Mouse (Mus musculus) limb, embryonic 14.5 days (tissue): Measurements from ENCODE around the gene Utp15. TPM values are rescaled to one million over a fixed set of nuclear protein-coding genes. Genes with fewer than 3 reads are reported as not detected.

Source experiments
- ATAC-seq: fragments of 200-750 bp; cut with Nextera tagmentation; 2 replicates; pipeline ENCODE4 v1.8.0; 2017; ENCODE audit warnings: low read depth, moderate number of reproducible peaks, moderate TSS enrichment; ENCODE audit not compliant: low FRiP score
- DNase-seq: peaks from one replicate; pipeline ENCODE4 v3.0.0-alpha.2; 2015; ENCODE audit warnings: low spot score
- H3K27ac ChIP-seq: fragments of 300-500 bp; sonication (generic); replicated peaks from 2 replicates; pipeline ENCODE4 v1.5.1; 2014; ENCODE audit warnings: low read depth, mild to moderate bottlenecking, low read length, moderate library complexity, mixed read lengths
- H3K27me3 ChIP-seq: fragments of 300-500 bp; sonication (generic); 2 replicates; pipeline ENCODE4 v1.6.1; 2014; ENCODE audit warnings: low read length, mixed read lengths; ENCODE audit not compliant: control insufficient read depth, insufficient read depth
- H3K36me3 ChIP-seq: fragments of 300-500 bp; sonication (generic); 2 replicates; pipeline ENCODE4 v1.6.1; 2014; ENCODE audit warnings: mild to moderate bottlenecking, low read length, moderate library complexity, mixed read lengths; ENCODE audit not compliant: control insufficient read depth, insufficient read depth
- H3K4me1 ChIP-seq: fragments of 300-500 bp; sonication (generic); 2 replicates; pipeline ENCODE4 v1.6.1; 2014; ENCODE audit warnings: antibody characterized with exemption, low read length, mixed read lengths; ENCODE audit not compliant: control insufficient read depth, insufficient read depth
- H3K4me2 ChIP-seq: fragments of 300-500 bp; sonication (generic); replicated peaks from 2 replicates; pipeline ENCODE4 v1.6.1; 2014; ENCODE audit warnings: low read depth, mild to moderate bottlenecking, low read length, moderate library complexity; ENCODE audit not compliant: severe bottlenecking
- H3K4me3 ChIP-seq: fragments of 300-500 bp; sonication (generic); replicated peaks from 2 replicates; pipeline ENCODE4 v1.5.1; 2014; ENCODE audit warnings: low read length
- H3K9ac ChIP-seq: fragments of 300-500 bp; sonication (generic); 2 replicates; pipeline ENCODE4 v1.6.1; 2014; ENCODE audit warnings: mild to moderate bottlenecking, low read depth, low read length, moderate library complexity; ENCODE audit not compliant: severe bottlenecking
- H3K9me3 ChIP-seq: fragments of 300-500 bp; sonication (generic); 2 replicates; pipeline ENCODE4 v1.6.1; 2016; ENCODE audit warnings: low read length; ENCODE audit not compliant: control insufficient read depth
- POLR2A ChIP-seq: fragments of 200-500 bp; IDR thresholded peaks from 2 replicates; pipeline ENCODE4 v1.8.0; 2012; ENCODE audit warnings: inconsistent platforms, mild to moderate bottlenecking, moderate library complexity, borderline replicate concordance; ENCODE audit not compliant: insufficient read depth, insufficient read length; ENCODE audit errors: extremely low read depth
- WGBS: fragments of 180-500 bp; shearing (Covaris S2); extraction: QIAGEN DNeasy Blood & Tissue Kit; methylation state at CpG from one replicate; pipeline ENCODE4 v1.1.7; 2014; 5-methylcytosine and 5-hydroxymethylcytosine counted together
- polyA plus RNA-seq, 2 experiments: library from polyadenylated mRNA; depleted of rRNA in 1 of 2; stranded (reverse) in 1 of 2; unstranded in 1 of 2; fragments of >200 nt; fragmentation: Nextera tagmentation in 1 of 2; extraction: Ambion mirVana in 1 of 2; gene quantifications; 2 replicates each; pipeline versions ENCODE4 v1.2.1 to v1.2.3; 2012 to 2014

The Utp15 gene
- polyA plus RNA-seq, 2 experiments, result 19.2 to 25.3 TPM

DNA sequence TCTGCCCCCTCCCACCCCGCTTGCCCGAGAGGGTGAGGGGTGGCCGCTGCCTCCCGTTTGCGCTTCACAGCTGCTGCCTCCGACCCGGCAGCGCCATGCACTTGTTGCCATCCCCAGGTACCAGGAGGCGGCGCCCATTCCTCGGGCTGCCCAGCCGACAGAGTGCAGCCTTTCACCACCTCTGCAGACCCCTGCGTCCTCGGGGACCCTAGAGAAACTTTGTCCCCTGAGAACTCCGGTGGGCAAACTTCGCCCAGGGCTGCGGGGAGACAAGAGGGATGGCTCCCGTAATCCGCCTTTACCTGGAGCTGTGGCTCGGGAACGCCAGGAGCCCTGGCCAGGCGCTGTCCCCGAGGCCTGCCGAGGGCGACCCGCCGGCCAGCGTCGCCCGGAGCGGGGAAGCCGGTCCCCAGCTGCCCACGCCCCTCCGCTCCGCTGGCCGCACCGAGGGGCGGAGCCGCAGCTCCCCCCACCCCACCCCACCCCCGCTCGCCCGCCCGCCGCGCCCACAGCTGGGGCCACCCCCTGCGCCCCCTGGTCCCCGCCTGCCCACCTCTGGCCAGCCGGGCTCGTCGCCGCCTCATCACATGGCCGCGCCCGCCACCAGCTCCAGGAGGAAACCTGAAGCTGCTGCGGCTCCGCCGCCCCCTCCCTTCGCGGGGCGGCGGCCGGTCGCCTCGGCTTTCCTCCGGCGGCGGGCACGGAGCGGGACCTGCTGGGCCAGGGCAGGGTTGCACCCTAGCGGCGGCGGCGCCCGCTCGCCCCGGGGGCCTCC lies 56.9 kb downstream of the Utp15 start, which contains the start of gene Arhgef28:
Gene Arhgef28 (minus strand): TSS at position 669 of the 775 bp plus-strand sequence.
- TF ChIP-seq POLR2A, result no peak
- Histone ChIP-seq H3K4me1 (peaks cover 2% of the 10 kb centered on the region; the same call in 1 of the 2 replicates), H3K9me3 (no peaks in the 10 kb centered on the region), H3K27ac (no peak within 1 kb of the TSS), H3K4me2 (peak within 1 kb of the TSS; percentile 100), H3K9ac (peak within 1 kb of the TSS; percentile 64), H3K4me3 (peak within 1 kb of the TSS; percentile 63), H3K27me3 (no peaks in the 10 kb centered on the region), H3K36me3 (no peaks in the 10 kb centered on the region)
- ATAC-seq (peak; percentile 80), DNase-seq (peak; percentile 51)
- under 1% methylated on average over 21 of the region's 76 CpGs for WGBS

DNA sequence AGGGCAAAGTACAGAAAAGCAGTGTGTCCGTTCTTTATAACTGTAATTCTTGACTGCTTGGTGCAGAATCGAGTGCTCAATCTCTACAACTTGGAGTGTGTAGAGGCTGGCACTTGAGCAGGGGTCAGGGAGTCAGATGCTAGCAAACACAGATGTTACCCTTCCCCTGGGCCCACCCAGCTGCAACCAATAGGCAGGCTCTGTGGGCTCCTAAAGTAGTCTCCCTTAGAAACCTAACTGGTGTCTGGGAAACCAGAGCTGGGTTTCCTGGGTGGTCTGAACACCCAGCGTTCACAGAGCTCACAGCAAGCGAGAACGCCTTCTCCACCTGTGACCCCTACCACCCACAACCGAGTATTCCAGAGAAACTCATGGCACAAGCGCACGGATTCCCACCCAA lies 57.7 kb downstream of the Utp15 start:
- Histone ChIP-seq H3K27me3 (no peaks in the 10 kb centered on the region), H3K9ac (no peak overlapping the region), H3K4me3 (peak overlapping the region; percentile 63; the same call in 1 of the 2 replicates), H3K4me2 (peak overlapping the region; percentile 100; the same call in 1 of the 2 replicates), H3K27ac (no peak overlapping the region), H3K4me1 (peaks cover 2% of the 10 kb centered on the region; the same call in 1 of the 2 replicates), H3K9me3 (no peaks in the 10 kb centered on the region), H3K36me3 (no peaks in the 10 kb centered on the region)
- DNase-seq (no peak), ATAC-seq (no peak)
- TF ChIP-seq POLR2A, result no peak
- 19% methylated on average over 8 of the region's 8 CpGs for WGBS

DNA sequence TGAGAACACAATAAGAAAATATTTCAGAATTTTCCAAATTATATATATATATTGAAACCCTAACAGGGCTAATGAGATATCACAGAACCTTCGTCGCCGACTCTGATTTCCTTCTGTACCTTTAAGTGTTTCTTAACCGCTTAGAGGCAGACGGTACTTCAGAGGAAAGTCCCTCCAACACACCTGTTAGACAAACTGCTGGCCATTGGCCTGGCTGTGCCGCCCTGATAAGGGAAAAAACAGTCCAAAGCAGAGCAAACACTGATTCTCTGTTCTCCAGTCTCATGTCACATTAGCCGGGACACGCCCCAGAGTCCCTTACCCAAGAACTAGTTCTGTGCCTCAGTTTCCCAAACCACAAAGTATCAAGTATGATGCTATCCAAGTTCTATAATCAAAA lies 58.5 kb downstream of the Utp15 start:
- Histone ChIP-seq H3K4me1 (peaks cover 2% of the 10 kb centered on the region; the same call in 1 of the 2 replicates), H3K27me3 (no peaks in the 10 kb centered on the region), H3K36me3 (no peaks in the 10 kb centered on the region), H3K27ac (no peak overlapping the region), H3K4me2 (no peak overlapping the region), H3K9ac (no peak overlapping the region), H3K4me3 (no peak overlapping the region), H3K9me3 (no peaks in the 10 kb centered on the region)
- ATAC-seq (no peak), DNase-seq (no peak)
- 88% methylated on average over 8 of the region's 8 CpGs for WGBS
- no peak for TF ChIP-seq POLR2A

DNA sequence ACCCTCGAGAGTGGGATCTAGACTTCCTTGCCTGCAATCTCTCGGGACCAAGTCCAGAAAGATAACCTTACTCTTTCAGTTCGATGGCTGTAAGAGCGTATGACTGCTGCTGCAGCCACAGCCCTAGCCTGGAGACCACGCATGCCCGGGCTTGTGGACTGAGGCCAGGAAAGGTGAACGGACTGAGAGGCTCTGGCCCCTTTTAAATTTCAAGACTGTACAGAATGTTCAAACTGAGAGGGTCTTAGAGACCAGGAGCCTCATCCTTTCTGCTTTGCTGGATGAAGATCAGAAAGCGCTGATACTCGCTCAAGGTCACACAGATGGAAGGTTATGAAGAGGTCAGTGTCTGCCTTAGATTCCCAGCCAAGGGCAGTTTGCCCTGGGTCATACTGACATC lies 61.4 kb downstream of the Utp15 start:
- Histone ChIP-seq H3K36me3 (no peaks in the 10 kb centered on the region), H3K9ac (no peak overlapping the region), H3K4me1 (peaks cover under 1% of the 10 kb centered on the region; the same call in 1 of the 2 replicates), H3K27me3 (no peaks in the 10 kb centered on the region), H3K27ac (no peak overlapping the region), H3K4me3 (no peak overlapping the region), H3K9me3 (no peaks in the 10 kb centered on the region), H3K4me2 (no peak overlapping the region)
- TF ChIP-seq POLR2A, result no peak
- 60% methylated on average over 9 of the region's 9 CpGs for WGBS
- no peak for ATAC-seq
- no peak for DNase-seq

Other genes starting within 250 kb of the Utp15 start
- 8.1 and 10.7 TPM in 2 replicates for gene Arhgef28, start 56.6 kb downstream of the Utp15 start, polyA plus RNA-seq (2012; rRNA removed)
- gene Arhgef28, start 56.6 kb downstream of the Utp15 start, polyA plus RNA-seq (2014; fragmentation: Nextera tagmentation; extraction: Ambion mirVana), result 12.9 and 15.4 TPM in 2 replicates
- gene Ankra2, start within 50 bp of the Utp15 start, polyA plus RNA-seq (2012; rRNA removed), result 32.3 and 39.7 TPM in 2 replicates
- gene Ankra2, start within 50 bp of the Utp15 start, polyA plus RNA-seq (2014; fragmentation: Nextera tagmentation; extraction: Ambion mirVana), result 30.8 and 31.7 TPM in 2 replicates
- not detected in 2 replicates for gene Gm21976, start 16.8 kb upstream of the Utp15 start, polyA plus RNA-seq (2012; rRNA removed)
- not detected in 2 replicates for gene Gm21976, start 16.8 kb upstream of the Utp15 start, polyA plus RNA-seq (2014; fragmentation: Nextera tagmentation; extraction: Ambion mirVana)
- 403 and 867 TPM in 2 replicates for gene Btf3, start 54.0 kb upstream of the Utp15 start, polyA plus RNA-seq (2012; rRNA removed)
- gene Btf3, start 54.0 kb upstream of the Utp15 start, polyA plus RNA-seq (2014; fragmentation: Nextera tagmentation; extraction: Ambion mirVana), result 702 and 731 TPM in 2 replicates
- gene Foxd1, start 91.2 kb upstream of the Utp15 start, polyA plus RNA-seq (2012; rRNA removed), result 0.89 and 1.0 TPM in 2 replicates
- gene Foxd1, start 91.2 kb upstream of the Utp15 start, polyA plus RNA-seq (2014; fragmentation: Nextera tagmentation; extraction: Ambion mirVana), result 0.32 and 0.46 TPM in 2 replicates
- 1.3 and 1.6 TPM in 2 replicates for gene Gm10320, start 229.0 kb upstream of the Utp15 start, polyA plus RNA-seq (2012; rRNA removed)
- 0.84 and 2.3 TPM in 2 replicates for gene Gm10320, start 229.0 kb upstream of the Utp15 start, polyA plus RNA-seq (2014; fragmentation: Nextera tagmentation; extraction: Ambion mirVana)